Mouse (Mus musculus): ENCODE data around the gene Dnajc8.
"Not testable (repeated sequence)": the region's sequence is repeated elsewhere in the genome, so short reads cannot be mapped to it uniquely, and the experiment has no call there.

Gene Dnajc8

DNA sequence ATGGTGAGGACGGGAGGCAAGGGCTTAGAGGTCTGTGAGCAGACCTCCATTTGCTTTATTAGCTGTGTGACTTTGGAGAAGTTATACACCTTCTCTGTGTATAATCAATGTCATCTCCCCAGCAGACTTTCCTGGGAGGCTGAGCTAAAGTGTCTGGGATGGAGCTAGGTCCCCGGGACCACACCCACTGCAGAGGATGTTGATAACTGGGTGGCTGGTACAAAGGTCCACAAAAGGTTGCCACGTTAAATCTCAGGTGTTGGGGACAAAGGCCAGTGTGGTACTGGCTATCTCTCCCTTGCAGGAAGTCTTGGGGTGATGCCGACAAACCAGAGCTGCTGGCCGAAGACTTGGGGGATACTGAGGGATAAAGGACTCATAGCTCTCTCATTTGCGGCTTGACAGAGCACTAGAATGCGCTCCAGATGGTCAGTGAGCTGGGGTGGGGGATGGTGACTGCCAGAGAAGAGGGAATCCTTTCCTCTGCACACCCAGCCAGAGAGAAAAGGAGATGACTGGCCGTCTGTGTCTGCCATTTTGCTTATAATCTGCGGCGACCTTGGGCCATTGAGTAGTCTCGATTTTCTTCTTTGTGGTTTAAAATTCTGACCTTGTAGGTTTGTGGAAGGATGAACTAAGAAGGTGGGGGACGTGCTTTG lies 29.9 kb downstream of the Dnajc8 start:
- in situ Hi-C loops (cut with MboI, MseI) = no loop called here

DNA sequence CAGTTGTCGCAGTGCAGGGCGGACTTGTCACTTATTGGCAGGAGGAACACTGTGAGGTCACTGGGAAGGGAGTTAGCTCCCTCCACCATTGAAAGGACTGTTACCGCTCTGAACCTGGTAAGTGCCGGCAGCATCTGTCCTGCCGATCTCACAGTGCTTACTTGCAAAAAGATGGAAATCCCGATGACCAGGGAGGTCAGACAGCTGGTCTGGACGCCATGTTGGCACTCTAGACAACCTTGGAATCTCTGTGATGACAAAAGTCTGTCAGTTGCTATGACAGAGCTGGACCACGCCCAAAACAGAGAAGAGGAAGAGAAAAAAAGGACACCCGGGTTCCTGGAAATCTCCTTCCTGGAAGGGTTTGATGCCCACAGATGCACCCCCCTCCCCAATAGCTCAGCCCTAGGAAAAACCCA lies 32.0 kb downstream of the Dnajc8 start:
- in situ Hi-C loops (cut with MboI, MseI) = no loop called here

DNA sequence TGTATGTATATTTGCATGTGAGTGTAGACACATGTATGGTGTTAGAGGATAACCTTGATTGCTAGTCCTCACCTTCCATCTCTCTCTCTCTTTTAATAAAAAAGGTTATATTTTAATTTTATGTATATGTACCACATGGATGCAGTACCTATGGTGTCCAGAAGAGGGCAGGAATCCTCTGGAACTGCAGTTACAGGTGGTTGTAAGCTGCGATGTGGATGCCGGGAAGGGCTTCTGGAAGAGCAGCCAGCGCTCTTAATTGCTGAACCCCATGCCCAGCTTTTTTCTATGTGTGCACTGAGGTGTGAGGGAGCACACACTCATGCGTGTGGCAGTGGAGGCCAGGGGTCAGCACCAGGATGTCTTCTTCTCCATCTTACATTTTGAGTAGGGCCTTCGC lies 33.8 kb downstream of the Dnajc8 start:
- in situ Hi-C loops (cut with MboI, MseI) = no loop called here

DNA sequence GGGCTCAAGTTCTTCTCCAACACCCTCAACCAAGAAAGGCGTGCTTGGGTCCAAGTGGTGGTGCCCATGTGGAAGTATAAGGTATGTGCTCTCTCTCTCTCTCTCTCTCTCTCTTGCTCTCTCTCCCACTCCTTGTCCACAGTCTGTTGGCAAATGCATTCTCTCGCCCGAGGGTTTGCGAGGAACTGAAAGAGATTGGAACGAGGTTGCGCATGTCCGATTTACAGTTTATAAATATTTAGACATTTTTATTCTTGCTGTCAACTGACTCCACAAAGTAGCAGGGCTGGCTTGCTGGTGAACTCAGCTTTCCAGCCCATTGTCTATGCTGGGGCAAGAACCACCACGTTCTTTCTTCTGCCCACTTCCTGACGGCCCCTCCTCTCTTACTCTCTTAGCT lies 35.8 kb downstream of the Dnajc8 start:
- in situ Hi-C loops (cut with MboI, MseI) = no loop called here

DNA sequence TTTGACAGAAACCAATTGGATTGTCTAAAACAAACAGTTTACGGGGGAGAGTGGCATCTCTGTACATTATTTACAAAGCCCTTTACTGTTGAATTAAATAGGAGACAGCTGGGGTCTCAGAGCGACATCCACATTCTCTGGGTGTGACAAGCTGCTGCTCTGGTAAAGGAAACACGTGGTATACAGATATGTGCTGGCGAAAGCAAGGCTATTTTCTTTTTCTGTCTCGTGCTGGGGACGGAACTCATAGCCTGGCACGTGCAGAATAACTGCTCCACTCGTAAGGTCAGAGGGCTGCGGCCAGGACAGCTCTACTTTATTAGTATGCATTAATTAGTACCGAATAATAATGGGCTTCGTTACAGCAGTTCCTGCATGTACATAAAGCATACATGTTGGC lies 38.0 kb downstream of the Dnajc8 start:
- in situ Hi-C loops (cut with MboI, MseI) = no loop called here

DNA sequence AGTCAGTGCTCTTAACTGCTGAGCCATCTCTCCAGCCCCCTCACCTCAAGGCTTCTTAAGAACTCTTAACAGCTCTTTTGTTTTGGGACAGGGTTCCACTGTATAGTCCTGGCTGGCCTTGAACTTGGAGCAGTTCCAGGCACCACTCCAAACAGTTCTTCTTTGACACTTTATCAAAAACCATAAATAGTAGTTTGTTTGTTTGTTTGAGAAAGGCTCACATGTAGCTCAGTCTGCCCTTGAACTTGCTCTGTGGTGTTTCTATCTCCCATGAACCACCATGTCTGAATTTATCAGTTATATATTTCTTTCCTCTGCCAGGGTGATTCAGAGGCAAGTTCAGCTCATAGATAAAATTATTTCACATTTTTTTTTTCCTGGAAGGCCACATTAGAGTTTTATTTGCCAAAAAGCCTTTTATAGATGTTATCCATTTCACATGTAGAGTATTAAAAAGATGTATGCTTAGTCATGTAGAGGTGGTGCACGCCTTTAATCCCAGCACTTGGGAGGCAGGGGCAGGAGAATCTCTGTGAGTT lies 39.5 kb downstream of the Dnajc8 start:
- in situ Hi-C loops (cut with MboI, MseI) = no loop called here

DNA sequence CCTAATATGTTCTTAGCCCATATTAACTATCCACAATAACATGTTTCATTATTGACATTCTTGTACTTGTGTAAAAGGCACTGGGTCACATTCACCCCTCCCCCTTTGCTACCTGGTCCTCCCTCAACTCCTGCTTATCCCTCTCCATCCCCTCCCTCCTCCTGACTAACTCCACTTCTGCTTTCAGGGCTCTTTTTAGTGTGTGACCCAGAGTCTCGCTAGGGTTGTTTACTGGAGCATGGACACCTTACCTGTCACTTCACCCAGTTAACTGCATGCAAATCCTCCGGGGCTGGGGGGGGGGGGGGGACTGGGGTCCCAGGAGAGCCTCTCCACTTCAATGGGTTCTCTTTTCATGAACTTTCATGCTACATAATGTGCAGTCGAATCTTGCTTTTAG lies 48.4 kb downstream of the Dnajc8 start:
- in situ Hi-C loops (cut with MboI, MseI) = no loop called here

DNA sequence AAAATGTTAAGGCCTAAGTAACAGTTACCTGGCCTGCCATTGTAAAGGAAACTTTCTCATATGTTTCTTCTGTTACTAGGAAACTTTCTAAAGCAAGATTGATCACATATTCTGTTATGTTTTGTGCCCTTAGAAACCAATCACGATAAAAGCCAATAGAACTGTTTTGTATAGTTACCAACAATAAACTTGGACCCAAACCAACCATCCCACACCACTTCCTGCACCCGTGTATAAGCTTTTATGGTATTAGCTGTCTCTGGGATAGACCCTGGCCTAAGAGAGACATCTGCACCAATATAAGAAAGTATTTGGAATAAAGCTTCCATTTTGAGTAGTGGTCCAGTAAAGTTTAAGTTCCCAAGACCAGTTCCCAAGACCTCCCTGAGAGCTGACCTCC lies 49.6 kb downstream of the Dnajc8 start:
- in situ Hi-C loops (cut with MboI, MseI) = no loop called here

DNA sequence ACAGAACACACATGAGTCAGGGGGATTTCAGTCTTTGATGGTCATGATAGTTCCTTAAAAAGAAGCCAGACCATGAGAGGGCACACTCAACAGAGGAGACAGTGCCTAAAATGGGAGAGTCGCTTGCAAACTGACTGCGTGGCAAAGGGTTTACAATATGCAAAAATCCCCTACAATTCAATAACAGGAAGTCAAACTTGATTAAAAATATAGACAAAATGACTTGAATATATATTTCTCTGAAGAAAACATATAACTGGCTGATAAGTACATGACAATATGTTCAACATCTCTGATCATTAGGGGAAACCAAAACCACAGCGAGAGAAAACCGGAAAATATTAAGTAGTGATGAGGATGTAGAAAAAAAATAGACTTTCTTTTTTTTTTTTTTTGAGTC lies 50.9 kb downstream of the Dnajc8 start:
- in situ Hi-C loops (cut with MboI, MseI) = no loop called here

DNA sequence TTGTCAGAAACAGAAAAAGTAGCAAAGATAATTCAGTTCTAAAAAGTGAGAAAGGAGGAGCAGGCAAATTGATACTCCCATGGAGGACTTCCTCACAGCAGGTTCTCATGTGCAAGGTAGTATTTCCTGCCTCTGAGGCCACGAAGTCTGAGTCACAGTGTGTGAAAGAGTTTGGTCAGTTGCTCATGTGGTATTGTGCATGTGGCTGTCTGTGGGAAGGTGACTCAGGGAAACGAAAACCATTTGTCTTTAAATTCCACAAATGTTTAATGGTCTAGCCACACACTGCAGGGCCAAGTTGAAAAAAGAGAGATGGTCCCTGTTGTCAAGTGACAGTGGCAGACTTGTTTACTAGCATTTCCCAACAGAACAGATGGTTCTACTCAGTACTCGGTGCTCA lies 53.2 kb downstream of the Dnajc8 start:
- in situ Hi-C loops (cut with MboI, MseI) = no loop called here

DNA sequence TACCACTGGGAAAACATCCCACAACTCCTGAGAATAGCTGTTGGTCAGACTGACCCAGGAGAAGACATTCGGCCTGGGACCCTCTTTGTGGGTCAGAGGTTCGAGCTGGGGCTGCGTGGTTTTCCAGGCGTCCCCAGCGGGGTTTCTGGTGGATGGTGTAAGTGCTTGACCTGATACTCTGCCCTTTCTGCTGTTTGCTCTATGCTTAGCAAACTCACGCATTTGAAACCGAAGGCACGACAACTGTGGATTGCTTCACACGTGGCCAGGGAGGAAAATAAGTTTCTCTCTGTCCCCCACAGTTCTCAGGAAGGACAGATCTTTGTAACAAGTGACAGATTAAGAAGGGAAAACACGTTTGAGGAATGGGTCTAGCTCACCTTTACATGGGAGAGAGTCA lies 55.3 kb downstream of the Dnajc8 start:
- in situ Hi-C loops (cut with MboI, MseI) = no loop called here

DNA sequence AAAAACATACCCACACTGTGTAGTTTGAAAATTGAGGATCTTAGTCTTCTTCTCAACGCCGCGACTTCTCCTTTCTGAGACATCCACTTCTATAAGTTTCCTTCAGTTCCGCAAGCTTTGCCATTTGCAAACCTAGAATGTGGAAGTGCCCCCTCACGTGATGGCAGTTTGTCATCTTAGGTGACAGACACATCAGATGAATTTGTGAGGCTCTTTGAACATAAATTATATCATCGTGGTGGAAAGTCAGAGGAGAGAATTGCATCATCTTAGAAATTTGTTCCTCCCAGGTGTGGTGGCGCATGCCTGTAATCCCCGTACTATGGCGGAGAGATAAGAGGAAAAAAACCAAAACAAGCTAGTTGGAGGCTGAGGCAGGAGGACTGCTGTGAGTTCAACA lies 57.6 kb downstream of the Dnajc8 start:
- in situ Hi-C loops (cut with MboI, MseI) = no loop called here

DNA sequence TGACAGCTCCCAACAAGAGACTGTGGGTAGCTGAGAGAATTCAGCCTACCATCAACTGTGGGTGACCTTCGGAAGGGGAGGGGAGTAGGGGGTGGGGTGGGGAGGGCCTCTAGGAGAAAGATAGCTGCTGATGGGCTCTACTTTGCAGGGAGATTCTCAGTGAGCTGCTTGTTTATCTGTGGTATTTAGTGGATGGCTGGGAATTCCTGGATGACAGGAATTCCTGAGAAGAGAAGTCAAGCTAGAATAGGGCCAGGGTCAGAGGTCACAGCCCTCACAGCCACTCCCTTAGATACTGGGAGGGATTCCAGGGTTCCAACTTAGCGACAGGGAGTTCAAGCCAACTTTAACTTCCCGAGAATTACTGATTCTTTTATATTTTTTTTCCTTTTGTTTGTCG lies 58.8 kb downstream of the Dnajc8 start:
- in situ Hi-C loops (cut with MboI, MseI) = no loop called here

DNA sequence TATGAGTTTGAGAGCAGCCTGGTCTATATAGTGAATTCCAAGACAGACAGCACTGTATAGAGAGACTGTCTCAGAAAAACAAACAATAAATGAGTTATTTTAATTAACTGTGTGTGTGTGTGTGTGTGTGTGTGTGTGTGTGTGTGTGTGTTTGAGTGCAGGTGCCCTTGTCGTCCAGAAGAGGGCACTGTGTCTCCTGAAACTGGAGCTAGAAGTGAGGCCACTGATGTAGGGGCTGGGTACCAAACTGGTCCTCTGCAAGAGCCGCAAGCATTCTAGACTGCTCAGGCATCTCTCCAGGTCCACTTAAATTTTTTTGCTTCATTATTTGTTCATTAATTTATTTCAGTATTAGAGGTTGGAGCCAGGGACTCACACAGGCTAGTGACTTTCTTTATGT lies 63.5 kb downstream of the Dnajc8 start:
- in situ Hi-C loops (cut with MboI, MseI) = no loop called here

DNA sequence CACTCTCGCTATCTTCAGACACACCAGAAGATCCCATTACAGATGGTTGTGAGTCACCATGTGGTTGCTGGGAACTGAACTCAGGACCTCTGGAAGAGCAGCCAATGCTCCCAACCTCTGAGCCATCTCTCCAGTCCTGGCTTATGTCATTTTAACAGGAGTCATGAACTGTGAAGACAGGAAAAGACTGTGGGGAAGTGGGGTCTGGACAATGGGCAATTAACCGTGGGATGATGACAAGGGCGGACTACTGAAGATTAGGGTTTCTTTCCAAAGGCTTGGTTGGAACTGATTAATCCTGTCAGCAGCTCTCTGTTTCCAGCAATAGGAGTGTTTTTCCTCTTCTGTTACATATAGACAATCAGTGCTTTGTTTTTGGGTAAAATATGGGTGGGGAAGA lies 64.4 kb downstream of the Dnajc8 start:
- in situ Hi-C loops (cut with MboI, MseI) = no loop called here

DNA sequence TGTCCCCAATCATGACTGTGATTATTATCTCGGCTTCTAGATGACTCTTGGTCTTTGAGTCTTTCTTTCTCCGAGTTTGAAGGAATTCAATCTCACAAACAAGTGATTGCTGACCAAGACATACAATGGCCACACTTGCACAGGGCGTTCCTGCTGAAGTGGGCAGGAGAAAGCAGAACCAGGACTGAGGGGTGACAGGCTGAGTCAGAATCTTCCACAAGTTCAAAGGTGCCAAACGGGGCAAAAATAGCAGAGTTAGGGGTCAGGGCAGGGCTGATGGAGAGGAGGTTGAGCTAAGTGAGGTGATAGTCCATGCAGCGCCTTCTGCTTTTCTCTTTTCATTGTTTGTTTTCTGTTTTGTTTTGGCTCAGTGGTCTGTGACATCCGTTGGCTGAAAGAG lies 65.1 kb downstream of the Dnajc8 start:
- in situ Hi-C loops (cut with MboI, MseI) = no loop called here

DNA sequence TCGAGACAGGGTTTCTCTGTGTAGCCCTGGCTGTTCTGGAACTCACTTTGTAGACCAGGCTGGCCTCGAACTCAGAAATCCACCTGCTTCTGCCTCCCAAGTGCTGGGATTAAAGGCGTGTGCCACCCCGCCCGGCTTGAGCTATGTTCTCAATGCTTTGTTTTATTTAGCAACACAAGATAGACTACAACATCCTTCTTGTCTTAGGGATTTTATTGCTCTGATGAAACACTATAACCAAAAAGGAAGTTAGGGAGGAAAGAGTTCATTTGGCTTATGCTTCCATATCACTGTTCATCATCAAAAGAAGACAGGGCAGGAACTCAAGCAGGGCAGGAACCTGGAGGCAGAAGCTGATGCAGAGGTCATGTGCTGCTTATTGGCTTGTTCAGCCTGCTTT lies 65.9 kb downstream of the Dnajc8 start:
- in situ Hi-C loops (cut with MboI, MseI) = not testable (repeated sequence)
